Mouse (Mus musculus) retina, postnatal 1 day (tissue): ENCODE data around the gene Hist1h3f.
A peak's percentile ranks its signal among the peaks of the same experiment; 100 is the strongest.

ENCODE experiments used
- DNase-seq: peaks from one replicate; pipeline ENCODE4 v3.0.0-alpha.2; 2012

The Hist1h3f gene

GRCm38 (mm10) chr13:23543965-23544786 is at the start of gene Hist1h3f:
Gene Hist1h3f (plus strand): TSS chr13:23544052.
- DNase-seq, result peak; percentile 98

- no peak for DNase-seq
Observed at GRCm38 (mm10) chr13:23495526-23495925, 48.3 kb upstream of the Hist1h3f start.

- peak; percentile 70 for DNase-seq
Observed at GRCm38 (mm10) chr13:23497656-23498321, 46.1 kb upstream of the Hist1h3f start.

GRCm38 (mm10) chr13:23498653-23499052 is 45.2 kb upstream of the Hist1h3f start:
- DNase-seq, result no peak

GRCm38 (mm10) chr13:23499943-23500342 is 43.9 kb upstream of the Hist1h3f start:
- DNase-seq, result no peak

DNA sequence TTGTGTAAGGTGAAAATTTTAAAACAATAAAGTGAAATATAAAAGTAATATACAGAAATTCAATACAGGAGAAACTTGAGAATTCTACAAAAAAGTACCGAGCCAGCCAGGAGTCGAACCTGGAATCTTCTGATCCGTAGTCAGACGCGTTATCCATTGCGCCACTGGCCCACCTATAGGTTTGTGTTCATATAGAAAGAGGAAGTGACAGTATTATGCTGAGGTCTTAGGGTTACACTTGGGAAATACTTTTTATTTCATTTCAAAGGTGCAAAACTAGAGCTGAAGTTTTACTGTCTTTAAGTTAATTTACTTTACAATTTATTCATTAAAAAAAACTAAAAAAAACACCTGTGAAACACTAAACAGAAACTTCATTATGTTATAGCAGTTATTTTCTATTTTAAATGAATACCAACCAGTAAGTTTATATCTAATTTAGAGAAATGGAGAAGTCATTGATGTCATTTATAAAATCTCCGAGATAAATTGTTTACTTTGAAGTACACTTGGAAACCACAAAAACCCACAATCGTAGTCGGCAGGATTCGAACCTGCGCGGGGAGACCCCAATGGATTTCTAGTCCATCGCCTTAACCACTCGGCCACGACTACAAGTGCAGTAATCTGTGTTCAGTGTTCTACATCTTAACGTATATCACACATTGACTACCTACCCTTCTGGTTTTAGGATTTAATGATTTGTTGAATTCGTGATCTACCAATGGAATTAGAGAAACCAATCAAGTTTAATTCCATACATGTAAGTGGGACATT is 43.2 kb upstream of the Hist1h3f start:
- DNase-seq, result peak; percentile 75

GRCm38 (mm10) chr13:23501511-23501910 is 42.3 kb upstream of the Hist1h3f start:
- no peak for DNase-seq

DNA sequence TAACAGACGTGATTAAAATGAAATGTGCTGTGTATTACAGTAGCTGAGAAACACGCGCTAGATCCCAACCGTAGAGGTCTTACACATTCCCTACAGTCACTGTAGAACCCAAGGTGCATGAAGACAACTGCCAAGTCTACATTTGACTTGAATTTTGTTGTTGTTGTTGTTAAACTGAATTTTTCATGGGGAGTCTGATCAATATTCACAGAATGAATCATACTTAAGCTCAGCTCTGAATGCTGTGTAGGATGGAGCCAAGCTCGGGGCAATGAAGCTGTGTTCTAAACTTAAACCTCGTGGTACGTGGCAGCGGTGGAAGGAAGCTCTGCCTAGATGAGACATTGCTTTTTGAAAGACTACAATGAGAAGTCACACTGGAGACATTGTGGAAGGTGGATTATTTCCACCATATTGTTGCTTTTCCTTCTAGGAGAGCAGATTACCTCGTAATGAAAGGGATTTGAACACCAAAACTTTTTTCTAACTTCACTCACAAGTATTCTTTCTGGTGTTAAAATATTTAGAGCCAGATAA is 41.8 kb upstream of the Hist1h3f start:
- DNase-seq, result no peak

DNA sequence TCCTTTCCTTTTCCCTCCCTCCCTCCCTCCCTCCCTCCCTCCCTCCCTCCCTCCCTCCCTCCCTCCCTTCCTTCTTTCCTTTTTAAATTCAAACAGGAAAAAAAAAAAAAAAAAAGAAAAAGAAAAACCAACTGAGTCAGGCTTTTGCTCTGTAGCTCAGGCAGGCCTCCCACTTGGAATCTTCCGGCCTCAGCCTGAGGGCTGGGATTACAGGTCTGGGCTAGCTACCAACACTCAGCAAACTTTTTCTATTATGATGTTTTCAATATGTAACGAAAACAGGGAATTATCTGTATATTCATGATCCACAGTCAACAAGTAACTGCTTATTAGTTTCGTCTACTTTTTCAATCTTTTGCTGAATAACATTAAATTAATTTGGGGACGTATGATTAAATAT is 40.9 kb upstream of the Hist1h3f start:
- DNase-seq, result no peak

DNA sequence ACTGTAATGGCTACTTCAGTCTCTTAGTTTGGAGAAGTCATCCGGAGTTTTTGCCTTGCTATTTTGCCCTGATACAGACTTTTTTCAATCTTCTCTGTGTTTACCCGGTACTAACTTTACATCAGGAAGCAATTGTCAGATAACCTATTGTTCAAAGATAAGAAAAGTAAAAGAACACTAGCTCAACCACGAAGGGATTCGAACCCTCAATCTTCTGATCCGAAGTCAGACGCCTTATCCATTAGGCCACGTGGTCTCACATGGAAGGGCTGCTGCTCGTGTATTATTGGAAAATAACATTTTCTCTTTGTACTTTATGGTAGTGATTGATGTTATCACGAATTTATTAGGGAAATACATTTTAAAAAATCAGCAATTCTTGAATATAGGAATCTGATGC is 40.1 kb upstream of the Hist1h3f start:
- peak; percentile 71 for DNase-seq

GRCm38 (mm10) chr13:23505662-23506345 is 38.0 kb upstream of the Hist1h3f start:
- DNase-seq, result no peak

DNA sequence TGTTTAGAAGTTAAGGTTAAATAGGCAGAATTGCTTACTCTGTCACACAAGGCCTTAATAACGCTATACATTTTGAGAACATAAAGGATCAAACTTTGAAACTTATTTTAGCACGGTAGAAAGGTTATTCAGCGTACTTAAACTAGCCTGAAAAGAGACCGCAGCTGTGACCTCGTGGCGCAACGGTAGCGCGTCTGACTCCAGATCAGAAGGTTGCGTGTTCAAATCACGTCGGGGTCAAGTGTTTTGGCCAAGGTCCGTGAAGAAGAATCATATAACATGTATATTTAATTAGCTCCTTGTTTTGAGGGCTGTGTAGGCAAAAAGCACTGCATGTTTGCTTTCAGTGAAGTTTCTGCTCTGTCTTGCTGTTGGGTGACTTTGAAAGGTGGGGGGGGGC is 37.5 kb upstream of the Hist1h3f start:
- peak; percentile 58 for DNase-seq

- DNase-seq, result no peak
Observed at GRCm38 (mm10) chr13:23506819-23507515, 36.9 kb upstream of the Hist1h3f start.

GRCm38 (mm10) chr13:23510127-23510526 is 33.7 kb upstream of the Hist1h3f start:
- DNase-seq, result no peak

- DNase-seq, result no peak
Observed at GRCm38 (mm10) chr13:23513517-23513916, 30.3 kb upstream of the Hist1h3f start.

- DNase-seq, result no peak
Observed at GRCm38 (mm10) chr13:23515281-23515680, 28.6 kb upstream of the Hist1h3f start.

DNA sequence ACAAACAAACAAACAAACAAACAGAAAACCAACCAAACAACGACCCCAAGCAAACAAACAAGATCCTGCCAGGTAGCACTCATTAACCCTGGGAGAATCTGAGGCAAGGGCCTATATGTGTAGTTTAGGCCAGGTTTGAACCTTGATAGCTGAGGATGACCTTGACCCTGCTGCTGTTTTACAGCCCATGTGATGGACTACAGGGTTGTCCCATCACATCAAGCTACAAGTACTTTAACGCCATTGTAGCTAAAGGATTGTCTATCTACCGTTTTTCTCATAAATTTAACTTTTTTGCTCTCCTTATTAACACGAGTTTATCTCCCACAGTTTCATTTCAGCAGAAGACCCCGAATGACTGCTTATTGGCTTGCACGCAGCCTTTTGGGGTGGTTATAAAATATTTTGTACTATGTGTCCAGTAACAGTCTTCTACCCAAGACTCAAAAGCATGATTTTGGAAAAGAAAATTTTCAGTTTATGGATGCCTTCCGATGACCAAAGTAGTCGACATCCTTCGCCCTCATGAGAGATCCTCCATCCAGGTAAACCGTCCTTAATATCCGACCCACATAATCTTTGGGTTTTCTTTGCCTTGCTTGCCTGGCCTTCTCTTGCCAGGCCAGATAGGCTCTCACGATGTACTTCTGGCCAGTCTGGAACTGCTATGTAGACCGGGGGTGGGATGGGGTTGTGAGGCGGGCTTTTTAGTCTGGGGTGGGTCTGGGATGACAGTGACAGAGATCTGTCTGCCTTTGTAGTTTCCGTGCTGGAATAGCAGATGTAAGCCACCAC is 27.8 kb upstream of the Hist1h3f start:
- no peak for DNase-seq

- peak; percentile 89 for DNase-seq
Observed at GRCm38 (mm10) chr13:23516822-23517602, 26.8 kb upstream of the Hist1h3f start.

GRCm38 (mm10) chr13:23517603-23518294 is 26.1 kb upstream of the Hist1h3f start:
- peak; percentile 92 for DNase-seq

GRCm38 (mm10) chr13:23518295-23518603 is 25.6 kb upstream of the Hist1h3f start:
- DNase-seq, result no peak
